Mouse (Mus musculus): ENCODE measurements around the gene Psmd5. TPM values are rescaled to one million over a fixed set of nuclear protein-coding genes. Genes with fewer than 3 reads are reported as not detected.

Gene Psmd5
- polyA plus RNA-seq, 1 experiment = 41.7 TPM

DNA sequence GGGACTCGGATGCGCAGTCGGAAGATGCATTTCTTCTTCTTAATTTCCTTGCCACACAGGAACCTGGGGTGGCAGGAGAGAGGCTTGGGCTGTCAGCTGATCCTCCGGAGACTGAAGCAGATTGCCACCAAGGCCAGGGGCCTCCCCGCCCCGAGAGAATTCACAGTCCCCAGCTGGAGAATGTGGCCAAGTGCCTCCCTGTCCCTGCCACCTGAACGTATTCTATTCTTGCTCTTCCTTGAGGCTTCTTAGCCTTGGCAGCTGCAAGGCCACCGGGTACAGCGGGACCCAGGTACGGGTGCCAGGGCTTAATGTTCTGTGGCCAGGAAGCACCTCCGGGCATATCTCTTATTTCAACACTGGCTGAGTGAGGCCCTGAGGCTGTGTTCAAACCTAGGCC lies 24.9 kb upstream of the Psmd5 start:
- Histone ChIP-seq H3K4me1 (ENCODE audit: control insufficient read depth, insufficient read depth, low read length) (no peaks in the 10 kb centered on the region), H3K4me3 (ENCODE audit: insufficient read depth, low read length) (no peak overlapping the region), H3K27ac (ENCODE audit: insufficient read depth, low read length) (no peak overlapping the region)
- TF ChIP-seq POLR2A (IDR thresholded peaks at IDR 0.05; ENCODE audit: extremely low read depth, insufficient read depth, low read length) = no peak
- TF ChIP-seq CTCF (IDR thresholded peaks at IDR 0.05; ENCODE audit: extremely low read depth, insufficient read depth, low read length) = no peak

DNA sequence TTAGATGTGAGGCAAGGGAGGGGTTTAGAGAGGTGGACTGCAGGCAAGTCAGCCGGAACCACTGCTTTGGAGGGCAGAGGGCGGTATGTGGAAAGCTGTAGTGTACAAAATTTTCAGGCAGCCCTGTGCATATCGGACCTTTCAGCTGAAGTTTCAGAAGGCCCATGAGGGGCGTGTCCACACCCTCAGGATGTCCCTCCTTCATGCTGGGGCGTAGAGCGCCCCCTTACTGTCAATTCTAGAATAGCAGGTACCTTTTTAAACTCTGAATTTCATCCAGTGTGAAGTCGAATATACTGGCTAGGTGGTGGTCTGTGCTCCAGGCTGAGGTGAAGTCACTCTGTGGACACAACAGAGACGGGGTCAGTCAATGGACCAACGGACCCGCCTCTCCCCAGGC lies 23.1 kb upstream of the Psmd5 start:
- Histone ChIP-seq H3K4me3 (ENCODE audit: insufficient read depth, low read length) (no peak overlapping the region), H3K27ac (ENCODE audit: insufficient read depth, low read length) (no peak overlapping the region), H3K4me1 (ENCODE audit: control insufficient read depth, insufficient read depth, low read length) (no peaks in the 10 kb centered on the region)
- TF ChIP-seq CTCF (IDR thresholded peaks at IDR 0.05; ENCODE audit: extremely low read depth, insufficient read depth, low read length) (peak; percentile 25; the same call in 1 of the 2 replicates), POLR2A (IDR thresholded peaks at IDR 0.05; ENCODE audit: extremely low read depth, insufficient read depth, low read length) (no peak)

DNA sequence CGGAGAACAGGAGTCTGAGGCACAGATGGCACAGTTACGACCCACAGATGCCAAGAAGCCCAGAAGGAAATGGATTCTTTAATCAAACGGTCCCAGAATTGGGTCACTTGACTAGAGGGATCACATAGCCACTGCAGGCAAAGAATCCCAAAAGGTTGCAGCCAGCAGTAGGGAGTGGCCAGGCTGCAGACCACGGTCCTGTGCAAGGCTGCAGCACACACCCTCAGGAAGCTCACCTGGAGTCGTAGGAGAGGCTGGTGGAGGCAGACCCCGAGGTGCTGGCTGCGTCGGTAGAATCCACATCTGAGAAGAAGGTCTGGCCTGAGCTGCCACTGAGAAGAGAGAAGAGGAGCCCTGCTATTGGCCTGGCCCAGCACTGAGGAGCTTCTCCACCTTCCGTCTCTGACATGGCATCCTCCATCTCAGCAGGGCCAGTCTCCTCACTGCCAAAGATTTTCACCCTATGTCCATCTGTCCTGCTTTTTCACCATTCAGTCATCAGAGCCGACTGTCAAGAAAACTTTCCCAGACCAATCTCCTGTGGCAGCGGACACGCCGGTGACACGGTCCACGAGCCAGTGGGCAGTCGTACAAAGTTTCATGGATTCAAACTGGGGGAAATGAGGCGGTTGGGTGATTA lies 22.2 kb upstream of the Psmd5 start:
- TF ChIP-seq CTCF (IDR thresholded peaks at IDR 0.05; ENCODE audit: extremely low read depth, insufficient read depth, low read length) (no peak), POLR2A (IDR thresholded peaks at IDR 0.05; ENCODE audit: extremely low read depth, insufficient read depth, low read length) (no peak)
- no peak overlapping the region for H3K4me3 ChIP-seq (ENCODE audit: insufficient read depth, low read length)
- no peaks in the 10 kb centered on the region for H3K4me1 ChIP-seq (ENCODE audit: control insufficient read depth, insufficient read depth, low read length)
- H3K27ac ChIP-seq (ENCODE audit: insufficient read depth, low read length) = no peak overlapping the region

DNA sequence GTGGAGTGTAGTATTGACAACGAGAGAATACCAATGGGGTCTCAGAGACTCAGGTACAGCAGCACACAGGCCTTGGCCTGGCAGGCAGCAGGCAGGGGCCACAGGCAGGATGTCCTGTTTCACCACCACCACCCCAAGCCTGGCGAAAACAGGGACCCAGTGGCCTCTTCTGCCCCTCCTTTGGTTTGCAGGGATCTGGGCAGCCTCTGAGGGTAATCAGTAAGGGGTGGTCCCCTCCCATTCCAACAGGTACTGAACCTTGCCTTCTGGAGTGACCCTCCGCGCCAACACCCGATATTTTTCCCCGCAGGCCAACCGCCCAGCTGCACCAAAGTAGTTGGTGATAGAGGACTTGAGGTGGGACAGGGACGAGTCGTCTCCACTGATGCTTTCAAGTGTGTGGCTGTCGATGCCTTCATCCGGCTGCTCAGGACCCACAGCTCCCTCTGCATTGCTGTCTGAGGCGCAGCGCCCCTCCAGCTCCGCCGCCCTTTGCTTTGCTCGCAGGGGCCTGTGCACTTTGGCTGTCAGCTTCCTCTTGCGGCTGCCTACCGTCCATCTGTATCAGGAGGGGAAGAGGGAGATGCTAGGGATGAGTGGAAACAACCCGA lies 20.8 kb upstream of the Psmd5 start:
- H3K27ac ChIP-seq (ENCODE audit: insufficient read depth, low read length) = no peak overlapping the region
- no peak for TF ChIP-seq CTCF (IDR thresholded peaks at IDR 0.05; ENCODE audit: extremely low read depth, insufficient read depth, low read length)
- TF ChIP-seq POLR2A (IDR thresholded peaks at IDR 0.05; ENCODE audit: extremely low read depth, insufficient read depth, low read length) = no peak
- no peak overlapping the region for H3K4me3 ChIP-seq (ENCODE audit: insufficient read depth, low read length)
- H3K4me1 ChIP-seq (ENCODE audit: control insufficient read depth, insufficient read depth, low read length) = no peaks in the 10 kb centered on the region

DNA sequence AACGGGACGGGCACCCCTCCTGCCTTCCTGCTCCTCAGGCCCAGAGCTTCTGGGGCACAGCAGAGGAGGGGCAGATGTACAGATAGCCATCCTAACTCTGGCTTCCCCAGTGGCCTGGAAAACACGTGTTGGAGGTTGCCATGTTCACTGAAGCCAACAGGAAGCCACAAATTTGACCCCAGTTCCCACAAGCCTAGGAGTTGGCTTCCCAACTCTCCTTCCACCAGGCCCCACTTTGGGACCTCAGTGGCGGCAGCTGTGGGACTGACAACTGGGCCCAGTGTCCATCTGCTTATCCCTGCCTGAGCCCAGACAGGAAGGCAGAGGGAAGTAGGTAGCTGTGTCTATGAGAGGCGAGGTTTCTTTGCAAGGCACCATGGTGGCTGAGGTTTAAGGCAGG lies 19.2 kb upstream of the Psmd5 start:
- TF ChIP-seq CTCF (IDR thresholded peaks at IDR 0.05; ENCODE audit: extremely low read depth, insufficient read depth, low read length) (no peak), POLR2A (IDR thresholded peaks at IDR 0.05; ENCODE audit: extremely low read depth, insufficient read depth, low read length) (no peak)
- H3K27ac ChIP-seq (ENCODE audit: insufficient read depth, low read length) = no peak overlapping the region
- no peak overlapping the region for H3K4me3 ChIP-seq (ENCODE audit: insufficient read depth, low read length)
- no peaks in the 10 kb centered on the region for H3K4me1 ChIP-seq (ENCODE audit: control insufficient read depth, insufficient read depth, low read length)

DNA sequence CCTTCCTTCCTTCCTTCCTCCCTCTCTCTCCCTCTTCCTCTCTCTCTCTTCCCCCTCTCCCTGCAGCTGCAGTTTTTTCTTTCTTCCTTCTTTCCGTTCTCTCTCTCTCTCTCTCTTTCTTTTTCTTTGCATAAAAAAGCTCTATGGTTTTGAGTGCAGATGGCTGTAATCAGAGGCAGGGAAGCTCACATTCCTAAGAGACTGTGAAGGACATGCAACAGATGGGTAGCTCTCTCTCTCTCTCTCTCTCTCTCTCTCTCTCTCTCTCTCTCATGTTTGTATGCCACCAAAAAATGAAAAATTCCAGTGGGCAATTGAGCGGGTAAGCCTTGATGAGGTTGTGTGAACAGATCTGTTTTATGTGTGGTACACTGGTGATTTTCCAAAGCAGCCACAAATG lies 9.4 kb upstream of the Psmd5 start:
- Histone ChIP-seq H3K4me1 (ENCODE audit: control insufficient read depth, insufficient read depth, low read length) (no peaks in the 10 kb centered on the region), H3K27ac (ENCODE audit: insufficient read depth, low read length) (no peak overlapping the region), H3K4me3 (ENCODE audit: insufficient read depth, low read length) (no peak overlapping the region)
- TF ChIP-seq CTCF (IDR thresholded peaks at IDR 0.05; ENCODE audit: extremely low read depth, insufficient read depth, low read length) (no peak), POLR2A (IDR thresholded peaks at IDR 0.05; ENCODE audit: extremely low read depth, insufficient read depth, low read length) (no peak)

DNA sequence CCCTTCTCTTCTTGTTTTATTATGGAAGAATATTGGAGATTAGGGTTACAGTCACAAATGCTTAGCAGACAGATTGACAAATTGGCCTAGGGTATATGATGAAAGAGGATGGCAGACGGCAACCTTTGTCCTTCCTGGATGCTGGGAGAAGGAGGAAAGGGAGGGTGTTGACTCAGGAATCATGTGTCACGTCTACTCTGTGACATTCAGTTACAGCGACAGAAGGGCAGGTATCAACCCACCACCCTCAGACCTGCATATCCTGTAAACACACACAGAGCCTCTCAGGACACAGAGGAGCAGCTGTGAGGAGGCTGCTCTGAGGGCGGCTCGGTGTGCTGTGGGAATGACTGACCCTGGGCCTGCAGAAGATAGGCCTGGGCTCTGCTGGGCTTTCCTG lies 8.4 kb upstream of the Psmd5 start:
- no peak for TF ChIP-seq CTCF (IDR thresholded peaks at IDR 0.05; ENCODE audit: extremely low read depth, insufficient read depth, low read length)
- TF ChIP-seq POLR2A (IDR thresholded peaks at IDR 0.05; ENCODE audit: extremely low read depth, insufficient read depth, low read length) = no peak
- Histone ChIP-seq H3K27ac (ENCODE audit: insufficient read depth, low read length) (no peak overlapping the region), H3K4me1 (ENCODE audit: control insufficient read depth, insufficient read depth, low read length) (no peaks in the 10 kb centered on the region), H3K4me3 (ENCODE audit: insufficient read depth, low read length) (no peak overlapping the region)

DNA sequence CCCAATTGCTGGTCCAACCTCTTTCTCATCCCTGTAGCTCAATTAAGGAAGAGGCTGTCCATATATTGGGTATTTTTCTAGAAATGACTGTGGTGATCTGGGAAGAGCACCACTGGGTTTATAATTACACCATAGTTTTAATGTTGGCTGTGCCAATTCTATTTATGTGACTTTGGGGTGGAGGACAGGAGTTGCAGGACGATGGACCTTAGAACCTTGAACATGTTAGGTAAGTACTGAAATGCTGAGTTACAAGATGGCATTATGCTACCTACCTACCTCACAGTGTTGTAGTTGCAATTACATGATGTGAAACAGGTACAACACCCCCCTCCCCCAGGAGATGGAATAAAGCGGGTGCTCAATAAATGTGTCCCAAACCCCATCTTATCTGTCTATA lies 8.0 kb upstream of the Psmd5 start:
- no peak overlapping the region for H3K4me3 ChIP-seq (ENCODE audit: insufficient read depth, low read length)
- TF ChIP-seq POLR2A (IDR thresholded peaks at IDR 0.05; ENCODE audit: extremely low read depth, insufficient read depth, low read length) (no peak), CTCF (IDR thresholded peaks at IDR 0.05; ENCODE audit: extremely low read depth, insufficient read depth, low read length) (no peak)
- no peaks in the 10 kb centered on the region for H3K4me1 ChIP-seq (ENCODE audit: control insufficient read depth, insufficient read depth, low read length)
- no peak overlapping the region for H3K27ac ChIP-seq (ENCODE audit: insufficient read depth, low read length)

DNA sequence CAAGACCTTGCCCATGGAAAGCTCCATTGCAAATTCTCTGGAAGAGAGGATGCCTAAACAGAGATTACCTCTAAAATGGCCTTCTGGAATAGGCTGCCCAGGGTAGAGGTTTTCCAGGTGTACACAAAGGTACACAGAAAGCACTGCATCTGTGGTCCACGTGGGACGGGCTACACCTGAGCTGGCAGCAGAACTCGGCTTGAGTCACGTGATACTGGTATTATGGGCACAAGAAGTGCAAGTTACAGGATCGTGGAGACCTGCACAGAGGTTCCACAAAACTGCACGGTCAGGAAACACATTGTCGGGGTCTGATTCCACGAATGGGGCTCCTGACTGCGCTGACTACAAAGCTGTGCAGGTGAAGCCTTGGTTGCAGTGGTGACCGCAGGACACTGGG lies 5.3 kb upstream of the Psmd5 start:
- H3K4me1 ChIP-seq (ENCODE audit: control insufficient read depth, insufficient read depth, low read length) = no peaks in the 10 kb centered on the region
- TF ChIP-seq CTCF (IDR thresholded peaks at IDR 0.05; ENCODE audit: extremely low read depth, insufficient read depth, low read length) = no peak
- no peak for TF ChIP-seq POLR2A (IDR thresholded peaks at IDR 0.05; ENCODE audit: extremely low read depth, insufficient read depth, low read length)
- H3K4me3 ChIP-seq (ENCODE audit: insufficient read depth, low read length) = no peak overlapping the region
- no peak overlapping the region for H3K27ac ChIP-seq (ENCODE audit: insufficient read depth, low read length)

DNA sequence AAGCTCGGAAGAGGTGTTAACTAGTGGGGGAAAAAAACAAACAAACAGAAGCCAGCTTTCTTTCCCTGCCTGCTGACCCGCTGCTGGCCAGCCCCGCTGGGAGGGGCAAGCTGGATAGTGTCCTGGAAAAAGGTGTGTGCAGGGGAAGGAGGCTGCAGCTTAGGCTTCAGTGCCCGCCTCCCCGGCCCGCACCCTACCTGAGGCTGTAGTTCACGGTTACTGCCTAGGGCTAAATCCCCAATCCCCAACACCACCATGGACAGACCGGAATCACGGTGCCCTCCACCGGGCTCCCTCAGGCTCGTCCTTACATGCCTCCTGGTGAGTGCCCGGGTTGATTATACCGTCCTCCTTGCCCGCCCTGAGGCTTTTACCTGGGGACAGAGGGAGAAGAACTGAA lies 497 bp downstream of the Psmd5 start, which contains the start of gene Cutal:
Gene Cutal (plus strand): TSS at position 126 of the 400 bp plus-strand sequence.
- Histone ChIP-seq H3K4me1 (ENCODE audit: control insufficient read depth, insufficient read depth, low read length) (no peaks in the 10 kb centered on the region; the same call in 1 of the 2 replicates), H3K4me3 (ENCODE audit: insufficient read depth, low read length) (no peak within 1 kb of the TSS), H3K27ac (ENCODE audit: insufficient read depth, low read length) (no peak within 1 kb of the TSS)
- TF ChIP-seq CTCF (IDR thresholded peaks at IDR 0.05; ENCODE audit: extremely low read depth, insufficient read depth, low read length) = no peak

Measured in cortical plate, adult 2 months (tissue).